Mouse (Mus musculus): ENCODE measurements around the gene Traf5.

GRCm38 (mm10) chr1:192062682-192063081, 29.7 kb downstream of the Traf5 start:
- no peak for TF ChIP-seq CTCF (IDR thresholded peaks at IDR 0.05; ENCODE audit: extremely low read depth, insufficient read depth, insufficient read length, insufficient replicate concordance)
- TF ChIP-seq POLR2A (IDR thresholded peaks at IDR 0.05; ENCODE audit: low read depth, low read length), result no peak

Measured in spleen, adult 2 months (tissue).